Mouse (Mus musculus): ENCODE results near the gene Spry1. TPM values are rescaled to one million over a fixed set of nuclear protein-coding genes. Genes with fewer than 3 reads are reported as not detected.

Spry1 gene
- total and polyA plus RNA-seq, 2 experiments from 2014 or later = 5.9 to 31.9 TPM

GRCm38 (mm10) chr3:37613722-37614121 is 26.0 kb upstream of the Spry1 start:
- ATAC-seq (ENCODE audit: low FRiP score) (no peak), DNase-seq (ENCODE audit: low spot score) (no peak)
- no peak overlapping the region for H3K4me3 ChIP-seq (ENCODE audit: low read depth, low read length)
- H3K4me2 ChIP-seq (ENCODE audit: low read depth, low read length, poor library complexity, severe bottlenecking) = no peak overlapping the region
- no peaks in the 10 kb centered on the region for H3K36me3 ChIP-seq (ENCODE audit: insufficient read depth, low read length)
- TF ChIP-seq CTCF (IDR thresholded peaks at IDR 0.05) = no peak
- no peaks in the 10 kb centered on the region for H3K27me3 ChIP-seq (ENCODE audit: insufficient read depth, low read length)
- no peak overlapping the region for H3K9ac ChIP-seq (replicated peaks; ENCODE audit: low read length, poor library complexity, severe bottlenecking)
- H3K4me1 ChIP-seq (ENCODE audit: insufficient read depth, low read length) = no peaks in the 10 kb centered on the region
- WGBS = 59% methylated on average over 10 of the region's 10 CpGs
- no peaks in the 10 kb centered on the region for H3K9me3 ChIP-seq (ENCODE audit: low read length)
- no peak overlapping the region for H3K27ac ChIP-seq (ENCODE audit: low read depth, low read length)

GRCm38 (mm10) chr3:37614878-37615650 is 24.7 kb upstream of the Spry1 start:
- no peak overlapping the region for H3K4me2 ChIP-seq (ENCODE audit: low read depth, low read length, poor library complexity, severe bottlenecking)
- ATAC-seq (ENCODE audit: low FRiP score) = no peak
- no peak overlapping the region for H3K4me3 ChIP-seq (ENCODE audit: low read depth, low read length)
- H3K9ac ChIP-seq (replicated peaks; ENCODE audit: low read length, poor library complexity, severe bottlenecking) = no peak overlapping the region
- no peaks in the 10 kb centered on the region for H3K27me3 ChIP-seq (ENCODE audit: insufficient read depth, low read length)
- no peak for TF ChIP-seq CTCF (IDR thresholded peaks at IDR 0.05)
- H3K4me1 ChIP-seq (ENCODE audit: insufficient read depth, low read length) = no peaks in the 10 kb centered on the region
- no peak overlapping the region for H3K27ac ChIP-seq (ENCODE audit: low read depth, low read length)
- H3K9me3 ChIP-seq (ENCODE audit: low read length) = no peaks in the 10 kb centered on the region
- no peak for DNase-seq (ENCODE audit: low spot score)
- 89% methylated on average over 10 of the region's 10 CpGs for WGBS
- no peaks in the 10 kb centered on the region for H3K36me3 ChIP-seq (ENCODE audit: insufficient read depth, low read length)

GRCm38 (mm10) chr3:37616586-37617547 is 22.9 kb upstream of the Spry1 start:
- Histone ChIP-seq H3K27ac (ENCODE audit: low read depth, low read length) (no peak overlapping the region), H3K4me1 (ENCODE audit: insufficient read depth, low read length) (no peaks in the 10 kb centered on the region), H3K9me3 (ENCODE audit: low read length) (no peaks in the 10 kb centered on the region), H3K9ac (replicated peaks; ENCODE audit: low read length, poor library complexity, severe bottlenecking) (no peak overlapping the region), H3K36me3 (ENCODE audit: insufficient read depth, low read length) (no peaks in the 10 kb centered on the region), H3K4me2 (ENCODE audit: low read depth, low read length, poor library complexity, severe bottlenecking) (no peak overlapping the region), H3K27me3 (ENCODE audit: insufficient read depth, low read length) (no peaks in the 10 kb centered on the region), H3K4me3 (ENCODE audit: low read depth, low read length) (no peak overlapping the region)
- no peak for ATAC-seq (ENCODE audit: low FRiP score)
- 68% methylated on average over 21 of the region's 21 CpGs for WGBS
- DNase-seq (ENCODE audit: low spot score) = no peak
- no peak for TF ChIP-seq CTCF (IDR thresholded peaks at IDR 0.05)

- H3K27me3 ChIP-seq (ENCODE audit: insufficient read depth, low read length) = no peaks in the 10 kb centered on the region
- ATAC-seq (ENCODE audit: low FRiP score) (no peak), DNase-seq (ENCODE audit: low spot score) (no peak)
- 96% methylated on average over 6 of the region's 6 CpGs for WGBS
- no peaks in the 10 kb centered on the region for H3K4me1 ChIP-seq (ENCODE audit: insufficient read depth, low read length)
- H3K9me3 ChIP-seq (ENCODE audit: low read length) = no peaks in the 10 kb centered on the region
- no peak overlapping the region for H3K4me2 ChIP-seq (ENCODE audit: low read depth, low read length, poor library complexity, severe bottlenecking)
- no peaks in the 10 kb centered on the region for H3K36me3 ChIP-seq (ENCODE audit: insufficient read depth, low read length)
- no peak overlapping the region for H3K4me3 ChIP-seq (ENCODE audit: low read depth, low read length)
- H3K27ac ChIP-seq (ENCODE audit: low read depth, low read length) = no peak overlapping the region
- no peak for TF ChIP-seq CTCF (IDR thresholded peaks at IDR 0.05)
- H3K9ac ChIP-seq (replicated peaks; ENCODE audit: low read length, poor library complexity, severe bottlenecking) = no peak overlapping the region
Observed at GRCm38 (mm10) chr3:37632246-37632645, 7.5 kb upstream of the Spry1 start.

GRCm38 (mm10) chr3:37632751-37633150 is 7.0 kb upstream of the Spry1 start:
- Histone ChIP-seq H3K9ac (replicated peaks; ENCODE audit: low read length, poor library complexity, severe bottlenecking) (no peak overlapping the region), H3K27ac (ENCODE audit: low read depth, low read length) (no peak overlapping the region), H3K4me3 (ENCODE audit: low read depth, low read length) (no peak overlapping the region), H3K36me3 (ENCODE audit: insufficient read depth, low read length) (no peaks in the 10 kb centered on the region), H3K27me3 (ENCODE audit: insufficient read depth, low read length) (no peaks in the 10 kb centered on the region), H3K4me1 (ENCODE audit: insufficient read depth, low read length) (no peaks in the 10 kb centered on the region), H3K4me2 (ENCODE audit: low read depth, low read length, poor library complexity, severe bottlenecking) (no peak overlapping the region), H3K9me3 (ENCODE audit: low read length) (no peaks in the 10 kb centered on the region)
- 81% methylated on average over 3 of the region's 3 CpGs for WGBS
- TF ChIP-seq CTCF (IDR thresholded peaks at IDR 0.05) = no peak
- DNase-seq (ENCODE audit: low spot score) (no peak), ATAC-seq (ENCODE audit: low FRiP score) (no peak)

GRCm38 (mm10) chr3:37634648-37635047 is 5.1 kb upstream of the Spry1 start:
- 42% methylated on average over 4 of the region's 4 CpGs for WGBS
- no peak overlapping the region for H3K27ac ChIP-seq (ENCODE audit: low read depth, low read length)
- H3K27me3 ChIP-seq (ENCODE audit: insufficient read depth, low read length) = no peaks in the 10 kb centered on the region
- H3K36me3 ChIP-seq (ENCODE audit: insufficient read depth, low read length) = no peaks in the 10 kb centered on the region
- no peaks in the 10 kb centered on the region for H3K4me1 ChIP-seq (ENCODE audit: insufficient read depth, low read length)
- H3K4me2 ChIP-seq (ENCODE audit: low read depth, low read length, poor library complexity, severe bottlenecking) = no peak overlapping the region
- no peak overlapping the region for H3K9ac ChIP-seq (replicated peaks; ENCODE audit: low read length, poor library complexity, severe bottlenecking)
- peak; percentile 50 for DNase-seq (ENCODE audit: low spot score)
- ATAC-seq (ENCODE audit: low FRiP score) = no peak
- no peaks in the 10 kb centered on the region for H3K9me3 ChIP-seq (ENCODE audit: low read length)
- no peak overlapping the region for H3K4me3 ChIP-seq (ENCODE audit: low read depth, low read length)
- peak; percentile 68 for TF ChIP-seq CTCF (IDR thresholded peaks at IDR 0.05)
